Mouse (Mus musculus) forebrain, postnatal 0 days (tissue): ENCODE data around the gene Armh4. TPM values are rescaled to one million over a fixed set of nuclear protein-coding genes. Genes with fewer than 3 reads are reported as not detected.

Experiments
- ATAC-seq: fragments of 200-750 bp; cut with Nextera tagmentation; 2 replicates; pipeline ENCODE4 v1.8.0; 2017; ENCODE audit warnings: mild to moderate bottlenecking, moderate library complexity
- DNase-seq: peaks from one replicate; pipeline ENCODE4 v3.0.0-alpha.2; 2015
- H3K27ac ChIP-seq: fragments of 300-500 bp; sonication (generic); 2 replicates; pipeline ENCODE4 v1.5.1; 2014; ENCODE audit warnings: low read depth, mild to moderate bottlenecking, antibody characterized with exemption, low read length, moderate library complexity, mixed read lengths
- H3K27me3 ChIP-seq: fragments of 300-500 bp; sonication (generic); 2 replicates; pipeline ENCODE4 v1.6.1; 2014; ENCODE audit warnings: mild to moderate bottlenecking, low read length, mixed read lengths; ENCODE audit not compliant: insufficient read depth
- H3K36me3 ChIP-seq: fragments of 300-500 bp; sonication (generic); 2 replicates; pipeline ENCODE4 v1.6.1; 2014; ENCODE audit warnings: mild to moderate bottlenecking, moderate library complexity; ENCODE audit not compliant: insufficient read depth
- H3K4me1 ChIP-seq: fragments of 300-500 bp; sonication (generic); 2 replicates; pipeline ENCODE4 v1.6.1; 2014; ENCODE audit warnings: antibody characterized with exemption; ENCODE audit not compliant: insufficient read depth
- H3K4me2 ChIP-seq: fragments of 300-500 bp; sonication (generic); 2 replicates; pipeline ENCODE4 v1.6.1; 2014; ENCODE audit warnings: low read depth, mild to moderate bottlenecking, moderate library complexity
- H3K4me3 ChIP-seq: fragments of 300-500 bp; sonication (generic); 2 replicates; pipeline ENCODE4 v1.5.1; 2014; ENCODE audit warnings: low read depth, low read length, mixed read lengths
- H3K9ac ChIP-seq: fragments of 300-500 bp; sonication (generic); 2 replicates; pipeline ENCODE4 v1.6.1; 2014; ENCODE audit warnings: mild to moderate bottlenecking
- H3K9me3 ChIP-seq: fragments of 300-500 bp; sonication (generic); 2 replicates; pipeline ENCODE4 v1.6.1; 2016; ENCODE audit warnings: low read length
- CTCF ChIP-seq: sonication (generic); IDR thresholded peaks from 2 replicates; pipeline ENCODE4 v1.5.1; 2016; ENCODE audit warnings: antibody characterized with exemption, control low read depth, low read depth
- WGBS: fragments of 180-500 bp; shearing (Covaris S2); extraction: QIAGEN DNeasy Blood & Tissue Kit; methylation state at CpG from one replicate; pipeline ENCODE4 v1.1.7; 2014; 5-methylcytosine and 5-hydroxymethylcytosine counted together
- polyA plus RNA-seq: library from polyadenylated mRNA; unstranded; fragments of >200 nt; fragmentation: Nextera tagmentation; extraction: Ambion mirVana; gene quantifications from 2 replicates; pipeline ENCODE4 v1.2.1, GENCODE M21; 2015
- total RNA-seq: library from RNA; depleted of rRNA; stranded (reverse); fragments of >200 nt; gene quantifications from 2 replicates; pipeline ENCODE4 v1.2.3, GENCODE M21; 2014; rRNA removed

Gene Armh4
- total and polyA plus RNA-seq, 2 experiments from 2014 or later: 16.1 to 18.8 TPM

- H3K9me3 ChIP-seq: no peaks in the 10 kb centered on the region
- no peak overlapping the region for H3K4me3 ChIP-seq
- no peak for DNase-seq
- 71% methylated on average over 3 of the region's 3 CpGs for WGBS
- H3K9ac ChIP-seq: no peak overlapping the region
- H3K27ac ChIP-seq: no peak overlapping the region
- ATAC-seq: no peak
- no peak overlapping the region for H3K4me2 ChIP-seq
- H3K27me3 ChIP-seq: no peaks in the 10 kb centered on the region
- no peak for TF ChIP-seq CTCF
- no peaks in the 10 kb centered on the region for H3K36me3 ChIP-seq
- no peaks in the 10 kb centered on the region for H3K4me1 ChIP-seq
These were observed 79.6 kb downstream of the Armh4 start for GRCm38 (mm10) chr14:49703432-49704200.

- Histone ChIP-seq H3K36me3 (no peaks in the 10 kb centered on the region), H3K4me3 (no peak overlapping the region), H3K27me3 (no peaks in the 10 kb centered on the region), H3K9ac (no peak overlapping the region), H3K9me3 (no peaks in the 10 kb centered on the region), H3K27ac (no peak overlapping the region), H3K4me1 (no peaks in the 10 kb centered on the region), H3K4me2 (no peak overlapping the region)
- WGBS: 58% methylated on average over 5 of the region's 5 CpGs
- no peak for TF ChIP-seq CTCF
- ATAC-seq (no peak), DNase-seq (no peak)
These were observed 103.5 kb downstream of the Armh4 start for GRCm38 (mm10) chr14:49679511-49680284.

GRCm38 (mm10) chr14:49676580-49676979, 106.6 kb downstream of the Armh4 start:
- H3K4me1 ChIP-seq: no peaks in the 10 kb centered on the region
- H3K4me3 ChIP-seq: no peak overlapping the region
- no peaks in the 10 kb centered on the region for H3K9me3 ChIP-seq
- no peak overlapping the region for H3K9ac ChIP-seq
- WGBS: 16% methylated on average over 2 of the region's 2 CpGs
- H3K27me3 ChIP-seq: no peaks in the 10 kb centered on the region
- DNase-seq (no peak), ATAC-seq (no peak)
- H3K27ac ChIP-seq: no peak overlapping the region
- no peak overlapping the region for H3K4me2 ChIP-seq
- no peaks in the 10 kb centered on the region for H3K36me3 ChIP-seq
- TF ChIP-seq CTCF: no peak

GRCm38 (mm10) chr14:49660444-49660843, 122.7 kb downstream of the Armh4 start:
- WGBS: 29% methylated on average over 4 of the region's 4 CpGs

DNA sequence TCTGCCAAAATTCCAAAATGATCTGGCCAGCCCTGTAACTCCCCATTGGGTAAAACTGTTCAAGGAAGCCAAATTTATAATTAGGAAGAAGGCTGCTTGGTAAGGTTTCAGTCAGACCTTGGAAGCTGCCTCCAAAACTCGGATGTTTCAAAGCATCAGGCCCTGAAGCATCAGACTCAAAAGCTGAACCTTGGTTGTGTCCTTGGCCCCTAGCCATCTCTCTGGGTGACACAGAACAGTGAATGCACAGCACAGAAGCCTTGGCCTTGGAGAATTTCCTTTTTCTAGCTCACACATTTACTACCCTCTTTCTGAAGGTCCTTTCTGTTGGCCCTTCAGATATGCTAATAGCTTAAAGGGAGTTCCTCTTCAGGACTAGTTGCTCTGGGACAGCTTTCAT, 134.0 kb downstream of the Armh4 start:
- no peak overlapping the region for H3K4me3 ChIP-seq
- H3K9me3 ChIP-seq: no peaks in the 10 kb centered on the region
- ATAC-seq (no peak), DNase-seq (no peak)
- H3K27ac ChIP-seq: no peak overlapping the region
- H3K9ac ChIP-seq: no peak overlapping the region
- no peaks in the 10 kb centered on the region for H3K36me3 ChIP-seq
- no peaks in the 10 kb centered on the region for H3K27me3 ChIP-seq
- TF ChIP-seq CTCF: no peak
- H3K4me2 ChIP-seq: no peak overlapping the region
- WGBS: 44% methylated on average over 1 of the region's 1 CpGs
- H3K4me1 ChIP-seq: no peaks in the 10 kb centered on the region

More at GRCm38 (mm10) chr14:49660444-49660843, 122.7 kb downstream of the Armh4 start:
- ATAC-seq (no peak), DNase-seq (no peak)
- Histone ChIP-seq H3K4me3 (no peak overlapping the region), H3K4me1 (no peaks in the 10 kb centered on the region), H3K9me3 (no peaks in the 10 kb centered on the region), H3K27ac (no peak overlapping the region), H3K4me2 (no peak overlapping the region), H3K36me3 (no peaks in the 10 kb centered on the region), H3K9ac (no peak overlapping the region), H3K27me3 (no peaks in the 10 kb centered on the region)
- TF ChIP-seq CTCF: no peak

DNA sequence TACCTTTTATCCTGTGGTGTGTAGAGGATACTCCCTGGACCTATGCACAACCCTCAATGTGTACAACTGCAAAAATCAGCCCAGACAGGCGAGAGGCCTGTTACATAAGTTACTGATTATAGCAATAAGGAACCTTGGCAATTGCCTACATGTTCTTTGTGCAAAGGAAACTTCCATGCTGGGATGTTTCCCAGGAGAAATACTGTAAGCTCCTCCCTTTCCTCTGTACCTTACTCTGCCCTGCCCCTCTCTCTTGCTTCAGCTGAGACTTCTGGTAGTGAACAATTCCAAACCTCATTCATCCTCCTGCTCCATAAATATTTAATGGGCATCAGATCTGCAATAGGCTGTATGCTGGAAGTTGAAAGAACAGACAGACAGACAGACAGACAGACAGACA, 145.8 kb downstream of the Armh4 start:
- no peak for TF ChIP-seq CTCF
- H3K36me3 ChIP-seq: no peaks in the 10 kb centered on the region
- no peak overlapping the region for H3K4me3 ChIP-seq
- H3K9ac ChIP-seq: no peak overlapping the region
- H3K27ac ChIP-seq: no peak overlapping the region
- DNase-seq (no peak), ATAC-seq (no peak)
- 81% methylated on average over 1 of the region's 1 CpGs for WGBS
- H3K9me3 ChIP-seq: no peaks in the 10 kb centered on the region
- H3K4me2 ChIP-seq: no peak overlapping the region
- no peaks in the 10 kb centered on the region for H3K27me3 ChIP-seq
- H3K4me1 ChIP-seq: no peaks in the 10 kb centered on the region

- H3K9ac ChIP-seq: no peak overlapping the region
- ATAC-seq: no peak; the same call in 1 of the 2 replicates
These were observed 157.1 kb downstream of the Armh4 start for GRCm38 (mm10) chr14:49626055-49626454.

More at GRCm38 (mm10) chr14:49626055-49626454, 157.1 kb downstream of the Armh4 start:
- H3K9me3 ChIP-seq: no peaks in the 10 kb centered on the region
- no peaks in the 10 kb centered on the region for H3K27me3 ChIP-seq
- H3K36me3 ChIP-seq: no peaks in the 10 kb centered on the region
- H3K4me3 ChIP-seq: no peak overlapping the region
- WGBS: 4% methylated on average over 4 of the region's 4 CpGs
- no peak overlapping the region for H3K4me2 ChIP-seq
- TF ChIP-seq CTCF: no peak
- H3K4me1 ChIP-seq: no peaks in the 10 kb centered on the region
- no peak overlapping the region for H3K27ac ChIP-seq
- DNase-seq: peak; percentile 8

Other genes with a start within 250 kb of the Armh4 start
- gene Olfr722, start 118.6 kb upstream of the Armh4 start, total RNA-seq: not detected in 2 replicates
- gene Olfr722, start 118.6 kb upstream of the Armh4 start, polyA plus RNA-seq: not detected in 2 replicates
- not detected in 2 replicates for gene Olfr723, start 148.4 kb upstream of the Armh4 start, total RNA-seq
- not detected in 2 replicates for gene Olfr723, start 148.4 kb upstream of the Armh4 start, polyA plus RNA-seq
- not detected in 2 replicates for gene Olfr724, start 179.9 kb upstream of the Armh4 start, total RNA-seq
- gene Olfr724, start 179.9 kb upstream of the Armh4 start, polyA plus RNA-seq: not detected in 2 replicates